Mouse (Mus musculus) adrenal gland, adult 2 months (tissue): ENCODE data around the gene Psma6. TPM values are rescaled to one million over a fixed set of nuclear protein-coding genes. Genes with fewer than 3 reads are reported as not detected.
"Not testable (repeated sequence)": the region's sequence is repeated elsewhere in the genome, so short reads cannot be mapped to it uniquely, and the experiment has no call there.

ENCODE experiments used
- DNase-seq: peaks from one replicate; pipeline ENCODE4 v3.0.0; 2021
- polyA plus RNA-seq: library from polyadenylated mRNA; depleted of rRNA; stranded (reverse); fragments of >200 nt; gene quantifications from 2 replicates; pipeline ENCODE4 v1.2.3, GENCODE M21; 2012
- total RNA-seq, 2 experiments: library from RNA; stranded (reverse); gene quantifications; 2 replicates each; pipeline ENCODE4 v1.2.3; 2021

Psma6 gene
- total and polyA plus RNA-seq, 3 experiments = 14.8 to 242 (median 208) TPM

DNA sequence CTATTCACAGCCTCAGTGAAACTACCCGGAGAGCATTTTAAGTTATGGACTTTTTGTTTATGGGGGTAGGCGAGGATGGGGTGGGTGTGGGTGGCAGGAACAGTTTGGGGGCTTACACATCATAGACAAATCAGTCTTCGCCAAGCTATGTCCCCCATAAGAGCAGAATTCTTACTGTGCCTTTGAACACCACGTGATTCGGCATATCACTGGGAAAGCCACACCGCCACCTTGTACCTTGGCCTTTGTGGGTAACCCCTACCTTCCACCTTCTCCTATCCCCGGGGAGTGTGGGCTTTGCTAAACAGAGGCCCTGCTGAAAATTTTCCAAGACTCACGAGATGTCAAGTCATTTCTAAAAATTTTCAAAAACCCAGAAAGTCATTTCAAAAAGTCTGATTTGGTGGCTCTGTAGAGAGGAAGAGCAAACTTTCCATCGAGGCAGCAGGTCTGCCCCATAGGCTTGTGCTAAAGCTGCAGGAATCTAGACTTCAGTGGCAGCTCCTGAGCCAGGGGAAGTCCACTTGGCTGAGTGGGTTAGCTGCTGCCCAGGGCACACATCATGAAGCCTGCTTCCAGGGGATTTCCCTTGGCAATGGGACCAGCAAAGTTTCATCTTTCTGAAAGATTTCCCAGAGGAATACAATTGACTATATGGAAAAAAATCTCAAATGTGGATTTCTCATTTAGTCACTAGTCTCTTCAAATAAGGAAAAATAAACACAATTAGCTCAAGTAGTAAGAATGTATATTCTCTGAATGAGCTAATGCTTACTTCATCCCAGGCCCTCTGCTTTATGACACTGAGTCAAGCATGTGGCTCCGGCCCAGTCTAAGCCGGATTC lies 8.9 kb downstream of the Psma6 start:
- no peak for DNase-seq

DNA sequence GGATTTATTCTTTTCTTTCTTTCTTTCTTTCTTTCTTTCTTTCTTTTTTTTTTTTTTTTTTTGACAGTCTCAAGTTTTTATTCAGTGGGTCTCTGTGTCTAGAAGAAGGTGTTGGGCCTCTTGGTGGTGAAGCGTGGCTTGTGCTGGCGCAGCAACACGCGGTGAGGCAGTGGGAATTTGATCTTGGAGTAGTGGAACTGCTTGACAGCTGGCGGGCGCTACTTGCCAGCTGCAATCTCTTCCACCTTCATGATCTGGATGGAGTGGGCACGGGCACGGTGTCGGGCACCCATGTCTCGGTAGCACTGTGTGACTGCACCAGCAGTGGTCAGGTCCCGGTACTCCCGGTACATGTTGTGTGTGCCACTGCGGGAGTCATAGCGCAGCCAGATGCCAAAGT lies 11.6 kb downstream of the Psma6 start:
- not testable (repeated sequence) for DNase-seq

DNA sequence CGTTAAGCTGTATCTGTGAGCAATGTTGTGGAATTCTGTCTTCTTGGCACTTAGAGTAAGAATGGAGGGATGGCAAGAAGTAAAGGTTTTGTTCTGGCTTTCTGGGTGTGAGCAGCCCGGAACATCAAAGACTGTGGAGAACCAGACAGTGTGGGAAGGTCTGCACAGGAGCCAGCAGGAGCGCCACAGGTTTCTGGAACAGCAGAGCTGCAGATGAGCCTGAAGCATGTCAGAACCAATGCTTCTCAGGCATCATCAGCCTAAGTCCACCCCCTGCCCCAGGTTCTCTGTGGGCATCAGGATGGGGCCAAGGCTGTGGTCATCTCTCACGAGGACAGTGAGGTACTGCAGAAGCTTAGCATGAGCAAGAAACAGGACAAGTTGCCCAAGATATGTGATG lies 12.5 kb downstream of the Psma6 start:
- DNase-seq = no peak

DNA sequence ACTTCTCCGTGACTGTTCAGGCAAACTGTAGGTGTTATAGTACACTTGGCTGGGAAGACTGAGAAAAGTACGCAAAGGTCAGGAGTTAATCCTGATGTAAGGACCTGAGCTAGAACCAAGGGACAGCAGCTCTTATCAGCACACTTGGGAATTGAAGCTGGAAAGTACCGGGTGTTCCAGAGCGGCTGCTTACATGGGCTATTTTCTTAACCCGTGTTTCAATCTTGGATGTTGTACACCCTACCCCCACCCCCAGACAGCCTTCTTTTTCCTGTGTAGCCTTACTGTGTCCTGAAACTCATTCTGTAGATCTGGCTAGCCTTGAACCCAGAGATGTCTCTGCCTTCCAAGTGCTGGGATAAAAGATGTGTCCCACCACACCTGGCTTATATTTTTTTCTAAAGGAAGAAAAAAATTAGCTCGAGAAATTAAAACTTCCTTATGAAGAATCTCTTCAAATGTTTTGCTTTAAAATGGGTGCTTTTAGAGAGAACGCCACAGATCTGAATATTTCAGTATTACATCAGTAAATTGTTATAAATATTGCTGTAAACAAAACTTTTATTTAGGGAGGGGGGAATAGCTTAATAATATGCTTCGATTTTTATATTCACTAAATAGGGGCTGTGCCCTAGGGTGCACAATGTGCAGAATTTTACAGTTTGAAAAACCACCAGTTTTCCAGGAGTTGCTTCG lies 13.7 kb downstream of the Psma6 start:
- no peak for DNase-seq

DNA sequence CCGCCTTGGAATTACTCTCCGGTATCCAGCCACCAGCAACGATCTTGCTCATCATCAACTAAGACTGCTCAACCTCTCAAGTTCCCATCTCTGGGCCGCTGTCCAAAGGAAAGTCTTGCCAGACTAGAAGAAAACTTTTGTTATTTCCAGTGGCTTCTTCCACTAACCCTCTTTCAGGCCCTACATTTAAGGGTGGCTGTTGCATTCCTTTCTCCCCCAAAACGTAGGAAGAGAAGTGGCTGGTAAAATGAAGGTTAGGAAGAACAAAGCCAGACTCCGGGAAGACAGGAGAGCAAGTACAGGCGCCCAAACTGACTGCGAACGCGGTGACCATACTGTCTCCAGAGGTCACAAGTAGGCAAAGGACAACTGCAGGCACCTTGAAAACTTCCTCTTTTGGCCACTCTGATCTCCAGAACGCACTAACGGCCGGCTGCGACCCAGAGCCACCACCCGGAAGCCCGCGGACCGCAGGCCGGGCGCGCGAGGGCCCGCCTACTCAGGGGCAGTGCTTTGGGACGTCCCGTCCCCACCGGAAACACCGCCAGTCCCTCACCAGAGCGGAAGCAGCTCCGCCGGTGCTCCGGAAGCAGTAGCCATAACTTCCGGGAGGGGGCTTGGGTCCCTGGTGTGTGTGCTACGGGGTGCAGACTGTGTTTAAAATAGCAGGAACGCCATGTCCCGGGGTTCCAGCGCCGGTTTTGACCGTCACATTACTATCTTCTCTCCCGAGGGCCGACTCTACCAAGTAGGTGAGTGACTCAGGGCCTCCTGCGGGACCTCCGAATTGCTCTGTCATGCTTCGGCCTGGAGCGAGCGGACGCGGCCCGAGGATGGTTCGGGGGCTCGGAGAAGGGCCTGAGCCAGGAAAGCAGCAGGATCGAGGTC lies 14.5 kb downstream of the Psma6 start:
- peak; percentile 95 for DNase-seq

DNA sequence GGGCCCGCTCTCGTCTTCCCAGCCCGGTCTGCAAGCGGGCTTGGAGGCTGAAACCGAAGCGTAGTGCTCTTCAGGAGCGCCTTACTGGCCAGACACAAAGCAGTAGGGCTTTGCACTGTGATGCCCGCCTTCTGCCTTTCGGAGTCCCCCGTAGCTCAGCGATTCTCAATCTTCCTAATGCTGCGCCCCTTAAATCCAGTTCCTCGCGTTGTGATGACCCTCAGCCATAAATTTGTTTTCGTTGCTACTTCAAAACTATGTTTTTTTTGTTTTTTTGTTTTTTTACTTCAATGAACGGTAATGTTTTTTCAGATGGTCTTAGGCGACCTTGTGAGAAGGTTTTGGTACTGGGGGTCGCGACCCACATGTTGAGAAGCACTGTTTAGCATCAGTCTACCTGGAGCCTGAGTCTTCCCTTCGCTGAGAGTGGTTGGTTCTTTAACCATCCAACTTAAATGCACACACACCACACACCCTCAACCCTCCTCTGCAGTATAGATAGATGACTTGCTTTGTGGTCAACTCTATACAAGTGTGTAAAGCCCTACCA lies 15.2 kb downstream of the Psma6 start:
- DNase-seq = no peak

DNA sequence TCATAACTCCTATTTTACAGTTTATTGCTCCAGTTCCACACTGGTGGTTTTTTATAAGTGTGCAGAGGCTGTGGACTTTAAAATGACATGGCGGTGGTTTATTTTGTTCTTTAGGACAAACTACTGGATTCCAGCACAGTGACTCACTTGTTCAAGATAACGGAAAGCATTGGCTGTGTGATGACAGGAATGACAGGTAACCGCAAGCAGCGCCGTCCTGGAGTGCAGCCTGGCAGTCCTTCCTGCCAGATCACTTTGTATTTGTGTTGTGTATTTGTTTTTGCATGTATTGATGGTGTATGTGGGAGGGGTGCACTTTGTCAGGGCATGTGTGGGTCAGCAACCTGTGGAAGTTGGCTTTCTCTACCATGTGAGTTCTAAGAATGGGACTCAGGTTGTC lies 23.9 kb downstream of the Psma6 start:
- DNase-seq = no peak

DNA sequence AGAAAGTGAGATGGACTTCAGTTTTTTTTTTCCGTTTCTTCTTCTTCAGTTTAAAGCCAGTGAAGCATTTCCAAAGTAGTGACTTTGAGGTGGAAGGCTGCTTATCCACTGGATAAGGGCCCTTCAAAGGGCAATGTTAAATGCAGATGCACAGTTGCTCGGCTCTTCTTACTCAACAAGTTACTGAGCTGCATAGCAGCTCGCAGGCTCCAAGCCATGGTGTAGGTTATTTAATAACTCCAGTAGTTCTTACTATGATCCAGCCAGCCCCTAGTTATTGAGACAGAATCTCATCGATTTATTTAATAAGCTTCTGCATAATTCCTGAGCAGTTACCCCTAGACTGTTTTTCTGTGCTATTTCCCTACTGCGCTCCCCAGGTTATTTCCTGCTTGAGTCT lies 31.2 kb downstream of the Psma6 start:
- DNase-seq = no peak

DNA sequence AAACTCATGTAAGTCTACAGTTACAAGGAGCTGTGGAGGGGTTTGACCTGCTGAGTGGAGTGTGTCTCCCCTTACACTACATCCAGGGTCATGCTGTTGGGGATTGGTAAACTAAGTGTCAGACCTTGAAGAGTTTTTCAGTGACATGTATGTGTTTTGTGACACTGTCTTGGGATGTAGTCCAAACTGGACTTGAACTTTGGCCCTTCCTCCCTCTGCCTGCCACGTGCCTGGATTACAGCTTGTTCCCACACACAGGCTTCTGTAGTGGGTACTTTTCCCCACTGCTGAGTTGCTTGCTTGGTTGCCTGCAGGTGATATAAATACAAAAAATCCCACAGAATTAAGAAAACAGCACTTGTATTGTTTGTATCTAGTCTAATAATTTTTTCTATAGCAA lies 31.7 kb downstream of the Psma6 start:
- DNase-seq = peak; percentile 41

DNA sequence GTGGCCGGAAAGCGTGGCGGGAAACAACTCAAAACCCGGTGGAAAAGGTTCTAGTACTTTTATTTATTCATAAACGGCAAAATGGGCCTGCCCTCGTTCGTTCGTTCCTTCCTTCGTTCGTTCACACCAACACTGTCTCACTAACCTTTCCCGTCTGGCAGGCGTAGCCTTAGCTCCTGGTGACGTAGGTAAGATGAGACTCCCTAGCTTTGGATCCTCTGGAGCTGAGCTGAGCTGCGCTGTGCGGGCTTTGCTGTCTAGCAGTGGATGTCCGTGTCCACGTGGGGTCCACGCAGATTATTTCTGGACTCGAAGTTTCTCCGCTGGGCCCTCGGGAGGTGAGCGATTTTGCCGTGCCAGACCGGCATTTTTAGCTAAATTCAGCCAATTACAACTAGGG lies 36.2 kb downstream of the Psma6 start:
- DNase-seq = no peak

DNA sequence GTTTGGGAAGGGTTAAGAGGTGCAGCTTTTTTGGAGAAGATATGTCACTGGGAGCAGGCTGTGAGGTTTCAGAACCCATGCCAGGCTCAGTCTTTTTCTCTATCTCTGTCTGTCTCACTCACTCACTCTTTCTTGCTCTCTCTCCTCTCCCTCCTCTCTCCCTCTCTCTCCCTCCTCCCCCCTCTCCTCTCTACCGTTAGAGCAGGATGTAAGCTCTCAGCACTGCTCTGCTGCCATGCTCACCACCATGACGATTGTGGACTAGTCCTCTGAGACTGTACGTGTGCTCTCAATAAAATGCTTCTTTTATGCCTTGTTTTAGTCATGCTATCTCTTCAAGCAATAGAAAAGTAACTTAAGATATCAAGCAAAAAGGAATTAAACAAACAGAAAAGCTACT lies 38.0 kb downstream of the Psma6 start:
- DNase-seq = no peak

DNA sequence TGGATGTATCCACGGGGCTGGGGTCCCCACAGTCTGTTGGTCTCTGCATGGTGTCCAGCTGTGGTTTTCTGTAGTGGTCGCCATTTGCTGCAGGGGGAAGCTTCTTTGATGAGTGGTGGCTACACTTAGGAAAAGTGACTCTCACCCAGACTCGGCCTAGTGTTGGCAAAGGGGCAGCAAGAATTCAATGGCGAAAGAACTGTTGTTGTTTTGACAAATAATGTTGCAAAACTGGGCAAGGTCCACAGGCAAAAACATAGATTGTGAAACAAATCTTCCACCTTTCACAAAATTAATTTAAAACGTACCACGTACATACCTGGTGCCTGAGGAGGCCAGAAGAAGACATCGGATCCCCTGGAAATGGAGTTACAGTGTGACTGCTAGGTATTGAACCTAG lies 42.3 kb downstream of the Psma6 start:
- DNase-seq = no peak

DNA sequence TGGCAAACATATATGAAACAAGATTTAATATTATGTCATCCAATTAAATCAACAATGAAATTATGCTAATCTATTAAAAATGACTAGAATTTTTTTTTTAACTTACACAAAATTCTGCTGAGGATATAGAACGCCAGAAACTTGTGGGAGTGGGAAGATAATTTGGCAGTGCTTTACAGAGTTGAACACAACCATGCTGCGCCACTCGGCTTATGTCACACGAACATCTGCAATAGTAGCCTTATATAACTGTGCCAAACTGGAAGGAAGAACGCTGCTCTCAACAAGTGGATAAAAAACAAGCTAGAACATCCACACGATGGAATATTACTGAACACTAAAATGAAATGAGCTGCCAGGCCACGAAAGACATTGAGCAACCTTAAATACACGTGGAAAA lies 45.2 kb downstream of the Psma6 start:
- DNase-seq = no peak

DNA sequence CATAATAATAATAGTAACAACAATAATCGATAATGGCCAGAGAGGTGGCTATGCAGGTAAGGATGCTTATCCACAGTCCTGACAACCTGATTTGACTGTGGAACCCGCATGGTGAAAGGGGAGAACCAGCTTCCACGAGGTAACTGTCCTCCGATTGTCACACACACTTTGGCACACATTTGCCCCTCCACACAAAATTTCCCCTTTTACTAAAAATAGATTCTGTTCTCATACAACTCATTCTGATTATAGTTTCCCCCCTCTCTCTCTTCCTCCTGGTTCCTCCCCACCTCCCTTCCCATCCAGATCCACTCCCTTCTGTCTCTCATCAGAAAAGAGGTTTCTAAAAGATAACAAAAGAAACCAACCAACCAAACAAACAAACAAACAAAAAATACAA lies 45.9 kb downstream of the Psma6 start:
- DNase-seq = no peak

DNA sequence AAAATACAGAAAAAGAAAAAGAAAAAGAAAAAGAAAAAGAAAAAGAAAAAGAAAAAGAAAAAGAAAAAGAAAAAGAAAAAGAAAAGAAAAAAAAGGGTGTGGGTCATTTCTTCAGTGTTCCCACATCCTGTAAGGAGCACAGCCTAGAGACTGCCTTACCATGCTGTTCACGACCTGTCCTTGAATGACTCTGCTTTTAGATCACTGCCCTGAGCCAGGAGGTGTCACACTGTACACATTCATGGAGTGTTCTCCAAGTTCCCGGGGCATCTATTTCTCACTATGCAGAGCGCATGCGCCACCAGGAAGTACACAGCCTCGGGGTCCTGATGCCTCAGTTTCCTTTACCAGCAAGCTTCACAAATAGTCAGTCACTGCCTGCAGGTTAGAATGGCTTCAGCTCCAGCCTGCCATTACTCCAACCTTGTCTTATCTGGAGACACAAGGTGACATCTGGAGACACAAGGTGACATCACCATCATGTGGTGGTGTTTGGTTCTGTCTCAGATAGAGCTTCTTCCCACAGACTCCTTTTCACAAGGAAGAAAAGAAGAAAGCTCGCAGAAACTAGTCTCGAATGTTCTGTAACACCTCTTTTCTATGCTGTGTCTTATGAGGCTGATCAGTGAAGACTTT lies 48.4 kb downstream of the Psma6 start:
- DNase-seq = no peak

DNA sequence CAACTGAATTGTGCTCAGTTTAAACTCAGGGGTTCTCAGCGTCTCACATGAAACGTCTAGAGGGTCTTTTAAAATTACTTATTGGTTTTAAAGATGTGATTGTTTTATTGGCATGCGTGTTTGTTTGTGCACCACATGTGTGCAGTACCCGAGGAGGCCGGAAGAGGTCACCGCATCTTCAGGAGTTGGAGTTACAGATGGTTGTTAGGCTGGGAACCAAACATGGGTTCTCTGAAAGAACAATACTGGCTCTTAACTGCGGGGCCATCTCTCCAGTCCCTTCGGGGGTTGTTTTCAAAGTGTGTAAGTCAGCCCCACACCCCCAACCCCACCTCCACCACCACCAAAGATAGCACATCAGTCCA lies 48.9 kb downstream of the Psma6 start:
- no peak for DNase-seq

DNA sequence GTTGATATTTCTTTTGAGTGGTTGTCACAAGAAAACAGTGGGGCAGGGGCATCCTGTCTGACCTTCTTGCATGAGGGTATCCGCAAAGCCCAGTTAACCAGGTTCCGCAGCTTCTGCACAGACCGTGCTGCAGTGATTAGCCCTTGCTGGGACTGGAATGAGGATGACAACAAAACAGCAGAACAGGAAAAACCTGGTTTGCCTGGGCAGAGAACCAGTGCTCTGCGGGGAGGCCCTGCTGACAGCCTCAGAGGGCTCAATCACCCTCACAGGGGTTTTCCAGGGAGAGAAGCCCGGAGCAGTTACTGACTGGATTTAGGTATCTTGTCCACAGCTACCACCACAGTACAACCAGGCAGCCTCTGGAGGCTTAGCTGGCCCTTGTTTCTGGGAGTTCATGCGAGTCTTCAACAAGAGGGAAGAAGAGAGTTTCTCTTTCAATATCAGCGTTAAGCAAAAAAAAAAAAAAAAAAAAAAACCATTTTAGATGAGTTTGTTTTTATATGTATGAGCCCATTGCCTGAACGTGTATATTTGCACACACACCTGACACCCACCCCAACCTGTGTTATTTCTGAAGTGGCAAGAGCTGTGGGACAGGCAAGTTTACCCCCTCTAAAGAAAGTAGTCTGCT lies 49.9 kb downstream of the Psma6 start:
- DNase-seq = no peak

DNA sequence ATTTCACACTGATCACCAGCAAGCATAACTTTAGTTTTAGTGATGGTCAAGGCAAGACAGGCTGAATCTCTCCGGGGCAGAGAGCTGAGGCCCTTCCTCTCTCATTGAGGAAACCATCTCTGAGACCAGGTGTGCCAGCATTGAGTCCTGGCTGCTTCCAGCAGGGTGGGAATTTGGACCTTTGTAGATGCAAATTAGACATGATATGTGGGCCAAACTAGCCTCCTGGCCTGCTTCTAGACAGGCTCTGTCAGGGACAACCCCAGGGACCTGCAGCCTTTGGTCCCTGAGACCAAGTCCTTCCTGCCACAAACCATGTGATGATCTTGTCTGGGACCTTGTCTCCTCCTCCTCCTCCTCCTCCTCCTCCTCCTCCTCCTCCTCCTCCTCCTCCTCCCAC lies 51.1 kb downstream of the Psma6 start:
- DNase-seq = no peak

DNA sequence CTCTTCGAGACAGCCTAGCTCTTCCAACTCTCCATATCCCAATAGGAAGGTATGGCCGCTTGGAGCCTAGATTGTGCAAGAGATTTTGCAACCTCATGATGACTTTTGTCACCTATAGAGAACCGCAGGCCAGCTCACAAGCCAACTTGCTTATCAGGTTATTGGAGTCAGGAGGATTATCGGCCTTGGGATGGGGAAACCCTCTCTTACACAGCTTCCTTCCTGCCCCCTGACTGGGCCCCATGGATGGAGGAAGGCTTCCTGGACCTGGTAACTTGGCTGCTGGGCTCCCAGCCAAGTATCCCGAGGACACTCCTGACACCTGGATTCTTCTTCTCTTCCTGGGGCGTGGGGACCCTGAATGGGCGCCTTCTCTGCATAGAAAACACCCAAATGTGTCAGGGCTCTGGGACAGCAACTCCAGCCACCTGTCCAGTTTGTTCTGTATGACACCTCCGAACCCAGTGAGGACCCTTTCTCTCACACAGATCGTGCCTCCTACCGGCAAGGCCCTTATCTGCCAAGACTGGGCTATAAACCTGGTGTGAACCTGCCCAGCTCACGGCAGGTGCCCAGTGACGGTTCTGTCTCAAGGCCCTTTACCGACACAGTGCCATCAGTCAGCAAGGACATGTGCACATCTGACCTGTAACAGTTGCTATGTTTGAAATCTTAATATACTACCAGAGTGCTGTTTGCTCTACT lies 53.3 kb downstream of the Psma6 start:
- no peak for DNase-seq

DNA sequence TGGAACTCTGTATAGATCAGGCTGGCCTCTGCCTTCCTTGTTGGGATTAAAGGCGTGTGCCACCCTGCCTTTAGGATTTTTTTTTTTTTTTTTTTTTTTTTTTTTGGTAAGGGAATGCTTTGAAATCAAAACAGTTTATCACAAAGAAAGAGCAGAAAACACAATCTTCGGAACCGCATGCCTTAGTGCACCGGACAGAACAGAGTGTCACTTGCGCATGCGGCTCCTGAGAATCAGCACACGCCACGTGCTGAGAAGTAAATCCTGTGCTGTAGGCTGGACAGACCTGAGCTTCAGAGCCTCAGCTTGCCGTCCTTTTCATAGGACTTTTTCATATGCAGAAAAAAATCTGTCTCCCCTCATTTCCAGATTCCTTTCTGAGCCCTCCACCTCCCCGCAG lies 54.0 kb downstream of the Psma6 start:
- DNase-seq = no peak

DNA sequence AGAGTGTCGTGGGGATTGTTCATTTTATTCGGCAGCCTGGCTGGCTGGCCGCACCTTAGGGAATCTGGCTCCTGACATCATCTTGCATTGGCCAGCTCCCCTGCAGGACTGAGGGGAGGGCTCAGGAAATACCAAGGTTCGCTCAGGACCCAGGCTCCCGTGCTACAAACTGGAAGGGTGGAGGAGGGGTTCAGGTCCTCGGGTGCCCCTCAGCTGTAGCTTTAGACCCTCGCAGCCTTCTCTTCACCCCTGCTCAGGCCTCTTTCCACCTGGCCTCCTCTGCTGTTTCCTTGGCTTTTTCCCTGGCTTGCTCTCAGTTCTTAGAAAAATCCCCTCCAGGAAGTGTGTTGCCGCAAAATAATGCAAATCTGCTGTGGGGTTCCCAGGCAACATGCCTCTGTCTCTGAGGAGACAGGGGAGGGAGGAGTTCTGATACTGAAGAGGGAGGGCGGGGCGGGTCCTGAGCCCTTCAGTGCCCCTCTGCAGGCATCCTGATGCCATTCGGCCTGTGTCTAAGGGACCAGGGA lies 54.7 kb downstream of the Psma6 start:
- DNase-seq = no peak
